Mouse (Mus musculus): ENCODE measurements at regions not wholly inside any gene's neighbourhood (a gene's known extent, or its start where the extent isn't known, plus 50 kb on each side); places are given as distances from the start of the nearest gene placed in this dataset.

GRCm38 (mm10) chr2:75137133-75137982, 311.8 kb downstream of the Mtx2 start:
- H3K36me3 ChIP-seq (ENCODE audit: control insufficient read depth, insufficient read depth): no peaks in the 10 kb centered on the region
- H3K79me2 ChIP-seq (ENCODE audit: control insufficient read depth, insufficient read depth): no peaks in the 10 kb centered on the region
- H3K27me3 ChIP-seq (ENCODE audit: control insufficient read depth, insufficient read depth, insufficient read length): peaks cover 23% of the 10 kb centered on the region
- no peak overlapping the region for H3K4me3 ChIP-seq (ENCODE audit: insufficient read depth, poor library complexity, severe bottlenecking)
- TF ChIP-seq CEBPB (IDR thresholded peaks at IDR 0.05; ENCODE audit: low read depth): no peak
- TF ChIP-seq FOSL1 (IDR thresholded peaks at IDR 0.05; ENCODE audit: insufficient read depth, low read length, poor library complexity, severe bottlenecking): no peak
- TF ChIP-seq USF1 (IDR thresholded peaks at IDR 0.05; ENCODE audit: low read depth): no peak
- no peak for TF ChIP-seq MYOG (IDR thresholded peaks at IDR 0.05; ENCODE audit: control insufficient read depth, extremely low read depth, insufficient read length)
- TF ChIP-seq MAX (IDR thresholded peaks at IDR 0.05): no peak
- no peak for TF ChIP-seq MYOD1 (IDR thresholded peaks at IDR 0.05; ENCODE audit: control insufficient read depth, insufficient read length, low read depth)
- TF ChIP-seq CTCF (IDR thresholded peaks at IDR 0.05; ENCODE audit: control insufficient read depth, insufficient read depth, insufficient read length): no peak
- no peaks in the 10 kb centered on the region for H3K79me3 ChIP-seq (ENCODE audit: low read depth)
- no peak overlapping the region for H3ac ChIP-seq (ENCODE audit: control insufficient read depth, insufficient read length, low read depth)

- Histone ChIP-seq H3K79me3 (ENCODE audit: low read depth) (no peaks in the 10 kb centered on the region), H3K79me2 (ENCODE audit: control insufficient read depth, insufficient read depth) (no peaks in the 10 kb centered on the region), H3K27me3 (ENCODE audit: control insufficient read depth, insufficient read depth, insufficient read length) (peaks cover 26% of the 10 kb centered on the region), H3ac (ENCODE audit: control insufficient read depth, insufficient read length, low read depth) (no peak overlapping the region), H3K4me3 (ENCODE audit: insufficient read depth, poor library complexity, severe bottlenecking) (no peak overlapping the region), H3K36me3 (ENCODE audit: control insufficient read depth, insufficient read depth) (no peaks in the 10 kb centered on the region)
- TF ChIP-seq MYOD1 (IDR thresholded peaks at IDR 0.05; ENCODE audit: control insufficient read depth, insufficient read length, low read depth) (no peak), CTCF (IDR thresholded peaks at IDR 0.05; ENCODE audit: control insufficient read depth, insufficient read depth, insufficient read length) (peak; percentile 33), CEBPB (IDR thresholded peaks at IDR 0.05; ENCODE audit: low read depth) (no peak)
These were observed 312.6 kb downstream of the Mtx2 start for GRCm38 (mm10) chr2:75137983-75138745.

GRCm38 (mm10) chr2:75138746-75139060, 313.1 kb downstream of the Mtx2 start:
- Histone ChIP-seq H3K4me3 (ENCODE audit: insufficient read depth, poor library complexity, severe bottlenecking) (no peak overlapping the region), H3K36me3 (ENCODE audit: control insufficient read depth, insufficient read depth) (no peaks in the 10 kb centered on the region), H3K27me3 (ENCODE audit: control insufficient read depth, insufficient read depth, insufficient read length) (peaks cover 26% of the 10 kb centered on the region), H3K79me3 (ENCODE audit: low read depth) (no peaks in the 10 kb centered on the region), H3ac (ENCODE audit: control insufficient read depth, insufficient read length, low read depth) (no peak overlapping the region), H3K79me2 (ENCODE audit: control insufficient read depth, insufficient read depth) (no peaks in the 10 kb centered on the region)
- TF ChIP-seq CEBPB (IDR thresholded peaks at IDR 0.05; ENCODE audit: low read depth): no peak
- TF ChIP-seq MYOG (IDR thresholded peaks at IDR 0.05; ENCODE audit: control insufficient read depth, extremely low read depth, insufficient read length): no peak
- no peak for TF ChIP-seq MAX (IDR thresholded peaks at IDR 0.05)
- no peak for TF ChIP-seq USF1 (IDR thresholded peaks at IDR 0.05; ENCODE audit: low read depth)
- no peak for TF ChIP-seq MYOD1 (IDR thresholded peaks at IDR 0.05; ENCODE audit: control insufficient read depth, insufficient read length, low read depth)
- no peak for TF ChIP-seq FOSL1 (IDR thresholded peaks at IDR 0.05; ENCODE audit: insufficient read depth, low read length, poor library complexity, severe bottlenecking)
- no peak for TF ChIP-seq CTCF (IDR thresholded peaks at IDR 0.05; ENCODE audit: control insufficient read depth, insufficient read depth, insufficient read length)

- Histone ChIP-seq H3K27me3 (ENCODE audit: control insufficient read depth, insufficient read depth, insufficient read length) (peaks cover 26% of the 10 kb centered on the region), H3ac (ENCODE audit: control insufficient read depth, insufficient read length, low read depth) (no peak overlapping the region), H3K36me3 (ENCODE audit: control insufficient read depth, insufficient read depth) (no peaks in the 10 kb centered on the region), H3K79me3 (ENCODE audit: low read depth) (no peaks in the 10 kb centered on the region), H3K79me2 (ENCODE audit: control insufficient read depth, insufficient read depth) (no peaks in the 10 kb centered on the region), H3K4me3 (ENCODE audit: insufficient read depth, poor library complexity, severe bottlenecking) (no peak overlapping the region)
- TF ChIP-seq CTCF (IDR thresholded peaks at IDR 0.05; ENCODE audit: control insufficient read depth, insufficient read depth, insufficient read length): no peak
- TF ChIP-seq MAX (IDR thresholded peaks at IDR 0.05): no peak
- TF ChIP-seq CEBPB (IDR thresholded peaks at IDR 0.05; ENCODE audit: low read depth): no peak
- no peak for TF ChIP-seq FOSL1 (IDR thresholded peaks at IDR 0.05; ENCODE audit: insufficient read depth, low read length, poor library complexity, severe bottlenecking)
- TF ChIP-seq USF1 (IDR thresholded peaks at IDR 0.05; ENCODE audit: low read depth): no peak
- TF ChIP-seq MYOG (IDR thresholded peaks at IDR 0.05; ENCODE audit: control insufficient read depth, extremely low read depth, insufficient read length): no peak
- no peak for TF ChIP-seq MYOD1 (IDR thresholded peaks at IDR 0.05; ENCODE audit: control insufficient read depth, insufficient read length, low read depth)
These were observed 313.9 kb downstream of the Mtx2 start for GRCm38 (mm10) chr2:75139544-75139943.

- no peaks in the 10 kb centered on the region for H3K79me3 ChIP-seq (ENCODE audit: low read depth)
- no peak overlapping the region for H3ac ChIP-seq (ENCODE audit: control insufficient read depth, insufficient read length, low read depth)
- peaks cover 13% of the 10 kb centered on the region for H3K27me3 ChIP-seq (ENCODE audit: control insufficient read depth, insufficient read depth, insufficient read length)
- H3K4me3 ChIP-seq (ENCODE audit: insufficient read depth, poor library complexity, severe bottlenecking): no peak overlapping the region
- H3K79me2 ChIP-seq (ENCODE audit: control insufficient read depth, insufficient read depth): no peaks in the 10 kb centered on the region
- no peak for TF ChIP-seq CEBPB (IDR thresholded peaks at IDR 0.05; ENCODE audit: low read depth)
- no peaks in the 10 kb centered on the region for H3K36me3 ChIP-seq (ENCODE audit: control insufficient read depth, insufficient read depth)
These were observed 317.1 kb downstream of the Mtx2 start for GRCm38 (mm10) chr2:75142675-75143074.

- H3K4me3 ChIP-seq (ENCODE audit: insufficient read depth, poor library complexity, severe bottlenecking): no peak overlapping the region
- TF ChIP-seq MYOG (IDR thresholded peaks at IDR 0.05; ENCODE audit: control insufficient read depth, extremely low read depth, insufficient read length): no peak
- TF ChIP-seq CTCF (IDR thresholded peaks at IDR 0.05; ENCODE audit: control insufficient read depth, insufficient read depth, insufficient read length): no peak
- no peak for TF ChIP-seq MAX (IDR thresholded peaks at IDR 0.05)
- TF ChIP-seq CEBPB (IDR thresholded peaks at IDR 0.05; ENCODE audit: low read depth): no peak
- TF ChIP-seq MYOD1 (IDR thresholded peaks at IDR 0.05; ENCODE audit: control insufficient read depth, insufficient read length, low read depth): no peak
- no peaks in the 10 kb centered on the region for H3K36me3 ChIP-seq (ENCODE audit: control insufficient read depth, insufficient read depth)
- H3ac ChIP-seq (ENCODE audit: control insufficient read depth, insufficient read length, low read depth): no peak overlapping the region
- no peaks in the 10 kb centered on the region for H3K79me3 ChIP-seq (ENCODE audit: low read depth)
- peaks cover 4% of the 10 kb centered on the region for H3K27me3 ChIP-seq (ENCODE audit: control insufficient read depth, insufficient read depth, insufficient read length)
- no peaks in the 10 kb centered on the region for H3K79me2 ChIP-seq (ENCODE audit: control insufficient read depth, insufficient read depth)
These were observed 319.3 kb downstream of the Mtx2 start for GRCm38 (mm10) chr2:75144861-75145260.

Data from C2C12 (cell line).